In the genomic region with DNA sequence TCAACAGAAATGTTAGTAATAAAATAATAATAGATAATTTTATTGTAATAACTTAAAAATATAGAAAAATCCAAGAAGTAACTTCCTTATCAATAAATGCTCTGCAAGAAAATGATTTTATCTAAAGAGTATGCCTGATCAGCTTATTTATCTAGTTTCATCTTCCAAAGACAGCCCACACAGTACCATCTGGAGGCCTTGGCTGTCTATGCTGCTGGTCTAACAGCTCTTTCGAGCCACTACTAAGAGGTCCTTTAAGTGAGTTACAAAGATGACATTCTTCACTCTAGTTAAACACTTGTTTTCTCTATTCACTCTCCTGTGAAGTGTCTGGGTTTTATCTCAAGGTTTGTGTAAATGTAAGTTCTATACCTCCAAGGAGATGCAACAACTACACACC, we compare ENCODE assay signal across 17 mouse cellular contexts.
"Had no signal": no experiment of that assay in that cellular context is flagged by ENCODE, and none has a peak within 500 bp of the region (broad histone marks: within the 10 kb centered on the region; RNA-seq: fewer than 3 reads in every experiment).

No protein-coding gene starts in this region.

- DNase-seq: lung, adult 18-20 months; lung, embryonic 14.5 days; lung, postnatal 10 days; lung, postnatal 4 days; midbrain, embryonic 14.5 days; retina, postnatal 1 day; right cerebral cortex, postnatal 25 days; right cerebral cortex, postnatal 4 days; spleen, adult 18-20 months; thymus, adult 2 months; thymus, postnatal 25 days; thymus, postnatal 4 days had no signal

- H3K4me3 ChIP-seq: midbrain, embryonic 10.5 days; midbrain, embryonic 12.5 days; myocyte; neural tube, embryonic 13.5 days; neural tube, embryonic 15.5 days had no signal

- H3K27ac ChIP-seq: midbrain, embryonic 10.5 days; midbrain, embryonic 12.5 days; neural tube, embryonic 13.5 days; neural tube, embryonic 15.5 days had no signal
